Mouse (Mus musculus) cortical plate, adult 2 months (tissue): ENCODE measurements around the gene Izumo1r.

Source experiments
- CTCF ChIP-seq: fragments of 200-500 bp; IDR thresholded peaks from 2 replicates; pipeline ENCODE4 v1.5.1; 2011; ENCODE audit warnings: mild to moderate bottlenecking, control low read depth, low read length; ENCODE audit not compliant: insufficient read depth; ENCODE audit errors: extremely low read depth
- POLR2A ChIP-seq: fragments of 200-500 bp; IDR thresholded peaks from 2 replicates; pipeline ENCODE4 v1.6.1; 2011; ENCODE audit warnings: mild to moderate bottlenecking, low read length, control low read depth; ENCODE audit not compliant: insufficient read depth; ENCODE audit errors: extremely low read depth

DNA sequence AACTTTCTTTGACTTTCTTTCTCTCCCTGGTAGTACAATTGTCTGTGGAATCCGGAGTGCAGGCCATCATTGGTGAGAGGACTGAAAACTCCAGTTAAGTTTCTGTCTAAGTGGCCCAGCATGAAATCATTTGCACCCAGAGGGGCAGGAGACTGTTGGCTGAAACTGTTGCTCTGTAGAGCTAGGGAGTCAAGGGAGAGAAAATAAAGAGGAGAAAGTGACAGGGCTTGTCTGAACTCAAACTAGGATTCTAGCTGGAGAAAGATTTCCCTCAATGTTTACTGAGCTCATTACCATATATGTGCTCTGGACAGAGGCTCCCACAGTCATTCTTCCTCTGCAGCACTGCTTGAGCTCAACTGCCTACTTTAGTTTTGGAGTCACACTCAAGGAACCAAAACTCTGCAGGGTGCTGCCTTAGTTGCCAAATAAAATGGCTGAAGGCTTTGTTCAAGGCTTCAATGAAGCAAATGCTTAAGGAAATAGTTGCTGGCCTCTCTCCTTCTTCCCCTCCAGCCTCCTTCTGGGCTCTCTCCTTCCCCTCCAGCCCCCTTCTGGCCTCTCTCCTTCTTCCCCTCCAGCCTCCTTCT is 18.3 kb upstream of the Izumo1r start:
- TF ChIP-seq CTCF (no peak), POLR2A (no peak)
